Mouse (Mus musculus): ENCODE results near the gene Hfe2. TPM values are rescaled to one million over a fixed set of nuclear protein-coding genes. Genes with fewer than 3 reads are reported as not detected.
"Not testable (repeated sequence)": the region's sequence is repeated elsewhere in the genome, so short reads cannot be mapped to it uniquely, and the experiment has no call there.

The Hfe2 gene
- polyA plus RNA-seq, 1 experiment from 2014 or later: 0.35 TPM

DNA sequence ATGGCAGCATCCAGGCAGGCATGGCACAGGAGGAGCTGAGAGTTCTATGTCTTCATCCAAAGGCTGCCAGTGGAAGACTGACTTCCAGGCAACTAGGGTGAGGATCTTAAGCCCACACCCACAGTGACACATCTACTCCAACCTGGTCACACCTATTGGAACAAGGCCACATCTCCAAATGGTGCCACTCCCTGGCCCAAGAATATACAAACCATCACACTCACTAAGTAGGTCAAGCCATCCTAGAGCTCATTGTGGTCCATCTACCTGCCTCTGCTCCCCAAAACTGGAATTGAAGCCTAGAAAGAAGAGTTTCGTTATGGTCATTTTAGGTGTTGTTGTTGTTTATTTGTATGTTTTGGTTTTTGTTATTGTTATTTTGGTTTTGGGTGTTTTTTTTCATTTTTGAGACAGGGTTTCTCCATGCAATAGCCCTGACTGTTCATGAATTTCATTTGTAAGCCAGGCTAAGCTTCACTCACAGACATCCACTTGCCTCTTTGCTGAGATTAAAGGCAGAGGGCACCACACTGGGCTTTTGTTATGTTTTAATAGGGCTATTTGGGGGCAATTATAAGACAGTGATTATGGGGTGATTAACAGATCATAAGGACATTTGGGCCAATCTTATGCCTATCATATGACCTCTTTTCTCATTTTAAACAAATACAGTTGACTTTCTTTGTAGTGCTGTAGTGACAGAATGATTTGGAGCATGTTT is 29.3 kb upstream of the Hfe2 start:
- Histone ChIP-seq H3K4me1 (ENCODE audit: insufficient read depth, low read depth, low read length) (no peaks in the 10 kb centered on the region), H3K4me3 (ENCODE audit: low read depth, low read length) (no peak overlapping the region), H3K9me3 (ENCODE audit: low read length) (no peaks in the 10 kb centered on the region), H3K27ac (ENCODE audit: low read length) (no peak overlapping the region), H3K9ac (replicated peaks; ENCODE audit: low read depth) (no peak overlapping the region), H3K27me3 (replicated peaks; ENCODE audit: insufficient read depth, low read length) (no peaks in the 10 kb centered on the region), H3K36me3 (ENCODE audit: insufficient read depth, low read length) (no peaks in the 10 kb centered on the region), H3K4me2 (replicated peaks; ENCODE audit: low read depth, low read length) (no peak overlapping the region)
- TF ChIP-seq EP300 (IDR thresholded peaks at IDR 0.05): no peak
- no peak for TF ChIP-seq CTCF (IDR thresholded peaks at IDR 0.05)
- ATAC-seq (no peak), DNase-seq (ENCODE audit: low spot score) (no peak)
- 96% methylated on average over 1 of the region's 1 CpGs for WGBS

DNA sequence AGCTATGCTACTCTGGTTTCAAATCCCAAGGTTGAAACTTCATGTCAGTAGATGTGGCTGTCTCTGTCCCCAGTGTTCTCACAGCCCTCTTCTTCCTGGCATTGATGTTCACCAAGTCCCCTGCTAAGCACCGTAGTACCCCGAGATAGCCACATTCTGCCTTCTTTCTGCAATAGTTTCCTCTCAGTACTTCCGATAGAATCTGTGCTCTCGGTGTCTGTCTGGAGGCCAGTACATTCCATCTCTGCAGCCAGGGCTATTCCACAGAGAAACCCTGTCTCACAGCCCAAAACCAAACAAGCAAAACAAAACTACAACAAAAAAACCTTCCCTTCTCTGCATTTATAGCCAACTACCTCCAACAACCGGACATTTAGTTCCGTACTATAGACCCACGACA is 28.8 kb upstream of the Hfe2 start:
- Histone ChIP-seq H3K9ac (replicated peaks; ENCODE audit: low read depth) (no peak overlapping the region), H3K27me3 (replicated peaks; ENCODE audit: insufficient read depth, low read length) (no peaks in the 10 kb centered on the region), H3K4me3 (ENCODE audit: low read depth, low read length) (no peak overlapping the region), H3K9me3 (ENCODE audit: low read length) (no peaks in the 10 kb centered on the region), H3K27ac (ENCODE audit: low read length) (no peak overlapping the region), H3K4me2 (replicated peaks; ENCODE audit: low read depth, low read length) (no peak overlapping the region), H3K36me3 (ENCODE audit: insufficient read depth, low read length) (no peaks in the 10 kb centered on the region), H3K4me1 (ENCODE audit: insufficient read depth, low read depth, low read length) (no peaks in the 10 kb centered on the region)
- WGBS: 63% methylated on average over 7 of the region's 7 CpGs
- no peak for DNase-seq (ENCODE audit: low spot score)
- no peak for TF ChIP-seq EP300 (IDR thresholded peaks at IDR 0.05)
- no peak for ATAC-seq

DNA sequence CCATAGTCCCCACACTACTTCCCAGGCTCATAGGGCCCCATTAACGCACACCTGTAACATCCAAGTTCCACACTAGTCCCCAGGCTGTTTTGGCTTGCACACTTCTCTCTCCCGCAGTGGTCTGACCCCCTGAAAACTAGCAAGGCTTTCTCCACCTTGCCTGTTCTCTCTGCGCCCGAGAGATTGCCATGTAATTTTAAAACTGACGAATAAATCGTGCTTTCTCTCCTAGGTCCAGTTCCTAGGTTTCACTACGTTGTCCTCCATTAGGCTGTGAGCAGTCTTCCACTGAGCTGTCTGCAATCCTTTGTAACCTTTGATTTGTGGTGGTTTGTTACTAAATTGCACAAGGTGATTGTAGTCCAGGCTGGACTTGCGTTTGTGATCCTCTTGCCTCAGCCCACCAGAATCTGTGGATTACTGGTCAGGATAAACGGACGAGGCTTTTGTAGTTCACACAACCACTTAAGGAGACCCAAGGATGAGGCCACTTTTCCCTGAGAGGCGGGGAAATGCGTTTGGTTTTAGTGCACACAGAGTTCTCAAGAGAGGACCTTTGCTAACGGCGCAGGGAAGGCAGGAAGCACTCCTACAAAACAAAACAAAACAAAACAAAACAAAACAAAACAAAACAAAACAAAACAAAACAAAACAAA is 28.2 kb upstream of the Hfe2 start:
- H3K36me3 ChIP-seq (ENCODE audit: insufficient read depth, low read length); H3K27me3 ChIP-seq (replicated peaks; ENCODE audit: insufficient read depth, low read length); H3K9me3 ChIP-seq (ENCODE audit: low read length); H3K9ac ChIP-seq (replicated peaks; ENCODE audit: low read depth); H3K4me1 ChIP-seq (ENCODE audit: insufficient read depth, low read depth, low read length); H3K27ac ChIP-seq (ENCODE audit: low read length); DNase-seq (ENCODE audit: low spot score); ATAC-seq: not testable (repeated sequence)
- 21% methylated on average over 14 of the region's 14 CpGs for WGBS
- Histone ChIP-seq H3K4me3 (ENCODE audit: low read depth, low read length) (peak overlapping the region; percentile 37), H3K4me2 (replicated peaks; ENCODE audit: low read depth, low read length) (peak overlapping the region; percentile 72)

DNA sequence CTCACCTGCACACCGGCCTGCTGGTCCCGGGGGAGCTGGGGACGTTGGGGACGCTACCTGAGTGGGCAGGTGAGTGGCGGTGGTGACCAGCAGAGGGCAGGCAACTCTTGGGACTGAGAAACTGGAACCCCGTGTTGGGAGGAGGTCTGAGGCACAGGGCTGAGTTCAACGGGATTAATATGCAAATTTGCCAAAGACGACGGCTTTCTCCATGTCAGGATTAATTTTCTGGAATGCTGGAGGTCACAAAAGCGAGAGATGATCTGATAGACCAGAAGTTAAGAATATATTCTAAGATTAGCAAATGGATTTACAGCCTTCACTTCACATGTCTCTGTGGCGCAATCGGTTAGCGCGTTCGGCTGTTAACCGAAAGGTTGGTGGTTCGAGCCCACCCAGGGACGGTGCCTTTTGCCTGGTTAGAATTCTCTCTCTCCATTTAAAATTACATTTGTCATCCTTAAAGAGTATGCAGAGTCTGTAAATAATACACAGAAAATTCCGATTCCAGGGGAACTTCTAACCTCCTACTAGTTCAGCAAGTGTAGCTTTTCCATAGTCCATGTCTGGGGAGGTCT is 27.4 kb upstream of the Hfe2 start:
- ATAC-seq (0 out of 2 replicates have a peak, but pooled peaks have one; percentile 13), DNase-seq (ENCODE audit: low spot score) (peak; percentile 75)
- no peaks in the 10 kb centered on the region for H3K36me3 ChIP-seq (ENCODE audit: insufficient read depth, low read length)
- H3K4me1 ChIP-seq (ENCODE audit: insufficient read depth, low read depth, low read length): no peaks in the 10 kb centered on the region
- under 1% methylated on average over 19 of the region's 19 CpGs for WGBS
- H3K4me2 ChIP-seq (replicated peaks; ENCODE audit: low read depth, low read length): peak overlapping the region; percentile 72
- H3K9ac ChIP-seq (replicated peaks; ENCODE audit: low read depth): no peak overlapping the region
- peak; percentile 67 for TF ChIP-seq CTCF (IDR thresholded peaks at IDR 0.05)
- TF ChIP-seq EP300 (IDR thresholded peaks at IDR 0.05): no peak
- H3K4me3 ChIP-seq (ENCODE audit: low read depth, low read length): peak overlapping the region; percentile 37
- no peaks in the 10 kb centered on the region for H3K27me3 ChIP-seq (replicated peaks; ENCODE audit: insufficient read depth, low read length)
- no peak overlapping the region for H3K27ac ChIP-seq (ENCODE audit: low read length)
- H3K9me3 ChIP-seq (ENCODE audit: low read length): no peaks in the 10 kb centered on the region

DNA sequence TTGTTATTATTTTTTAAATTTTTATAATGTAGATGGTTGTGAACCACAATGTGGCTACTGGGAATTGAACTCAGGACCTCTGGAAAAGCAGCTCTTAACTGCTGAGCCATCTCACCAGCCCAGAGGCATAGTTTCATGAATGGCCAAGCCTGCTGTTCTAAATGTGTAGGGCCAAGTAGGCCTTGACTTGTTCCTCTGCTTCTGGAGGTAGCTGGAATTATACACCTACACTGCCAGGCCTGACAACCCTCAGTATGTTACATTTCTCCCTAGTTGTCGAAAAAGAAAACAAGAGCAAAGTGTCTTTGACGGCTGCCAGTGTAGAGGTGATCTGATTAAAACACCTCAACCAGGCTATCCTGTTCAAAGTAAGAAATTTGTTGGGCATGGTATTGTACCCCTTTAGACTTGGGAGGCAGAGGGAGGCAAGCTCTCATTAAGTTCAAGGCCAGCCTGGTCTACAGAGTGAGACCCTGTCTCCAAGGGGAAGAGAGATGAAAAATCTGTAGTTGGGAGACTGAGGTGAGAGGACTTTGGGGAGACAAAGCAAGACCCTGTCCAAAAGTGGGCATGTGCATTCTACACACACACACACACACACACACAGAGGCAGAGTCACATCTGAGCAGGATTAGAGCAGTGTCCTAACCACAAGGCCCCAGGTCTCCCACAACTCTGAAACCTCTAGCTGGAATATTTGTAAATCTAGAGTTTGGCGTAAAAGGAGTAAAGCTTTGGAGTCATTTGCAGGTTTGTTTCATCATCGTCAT is 26.3 kb upstream of the Hfe2 start:
- no peak for DNase-seq (ENCODE audit: low spot score)
- H3K4me1 ChIP-seq (ENCODE audit: insufficient read depth, low read depth, low read length): no peaks in the 10 kb centered on the region
- 85% methylated on average over 4 of the region's 4 CpGs for WGBS
- no peak overlapping the region for H3K27ac ChIP-seq (ENCODE audit: low read length)
- H3K9ac ChIP-seq (replicated peaks; ENCODE audit: low read depth): no peak overlapping the region
- H3K9me3 ChIP-seq (ENCODE audit: low read length): no peaks in the 10 kb centered on the region
- TF ChIP-seq EP300 (IDR thresholded peaks at IDR 0.05): no peak
- TF ChIP-seq CTCF (IDR thresholded peaks at IDR 0.05): no peak
- no peaks in the 10 kb centered on the region for H3K27me3 ChIP-seq (replicated peaks; ENCODE audit: insufficient read depth, low read length)
- no peak for ATAC-seq
- no peak overlapping the region for H3K4me2 ChIP-seq (replicated peaks; ENCODE audit: low read depth, low read length)
- no peaks in the 10 kb centered on the region for H3K36me3 ChIP-seq (ENCODE audit: insufficient read depth, low read length)
- H3K4me3 ChIP-seq (ENCODE audit: low read depth, low read length): no peak overlapping the region

Measured in lung, postnatal 0 days (tissue).